Mouse (Mus musculus): ENCODE data around the gene Rufy1.

DNA sequence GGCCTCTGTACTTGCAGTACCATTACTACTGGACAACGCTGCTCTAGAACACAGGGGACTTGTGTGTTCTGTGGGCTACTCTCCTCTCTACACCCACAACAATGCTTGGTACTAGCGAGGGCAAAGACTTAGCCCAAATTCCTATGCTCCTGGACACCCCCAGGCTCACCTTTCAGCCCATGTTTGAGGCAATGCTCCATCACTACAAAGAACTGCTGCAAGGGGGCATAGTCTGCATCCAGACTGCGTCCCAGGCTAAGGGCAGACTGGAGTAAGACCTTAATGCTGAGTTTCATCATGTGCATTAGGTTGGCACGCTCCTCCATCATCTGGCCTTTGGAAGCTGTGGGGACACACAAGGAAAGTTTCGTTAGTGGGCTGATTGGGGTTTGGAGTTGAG is 9.5 kb downstream of the Rufy1 start:
- TF ChIP-seq GATA1 (IDR thresholded peaks at IDR 0.05; ENCODE audit: borderline replicate concordance, low read length) (no peak), FLI1 (IDR thresholded peaks at IDR 0.05; ENCODE audit: low read length) (no peak)

Data from megakaryocyte, embryonic 14.5 days (primary cell).